Mouse (Mus musculus): ENCODE measurements at regions not wholly inside any gene's neighbourhood (a gene's known extent, or its start where the extent isn't known, plus 50 kb on each side); places are given as distances from the start of the nearest gene placed in this dataset.
"Not testable (repeated sequence)": the region's sequence is repeated elsewhere in the genome, so short reads cannot be mapped to it uniquely, and the experiment has no call there.

GRCm38 (mm10) chr17:93067850-93068249 is 131.0 kb upstream of the Adcyap1 start:
- DNase-seq (ENCODE audit: low spot score in 2 of 2): not testable (repeated sequence)

- DNase-seq (ENCODE audit: low spot score in 2 of 2): no peak
Observed at GRCm38 (mm10) chr17:93068489-93068888, 130.3 kb upstream of the Adcyap1 start.

GRCm38 (mm10) chr17:93084048-93084447 is 114.8 kb upstream of the Adcyap1 start:
- no peak for DNase-seq (ENCODE audit: low spot score in 2 of 2)

GRCm38 (mm10) chr17:93104516-93104915 is 94.3 kb upstream of the Adcyap1 start:
- DNase-seq (ENCODE audit: low spot score in 2 of 2): no peak

- peak in 1 of 2 experiments; percentile 1 for DNase-seq (ENCODE audit: low spot score in 2 of 2)
Observed at GRCm38 (mm10) chr17:93140003-93140402, 58.8 kb upstream of the Adcyap1 start.

- peak; percentile 23 to 55 for DNase-seq (ENCODE audit: low spot score in 2 of 2)
Observed at GRCm38 (mm10) chr17:93141125-93141524, 57.7 kb upstream of the Adcyap1 start.
